Mouse (Mus musculus) erythroblast, embryonic 14.5 days (primary cell): Measurements from ENCODE around the gene Serpinf1. TPM values are rescaled to one million over a fixed set of nuclear protein-coding genes. Genes with fewer than 3 reads are reported as not detected.

Source experiments
- H3K27me3 ChIP-seq: 2 replicates; pipeline ENCODE4 v1.6.1; 2012; ENCODE audit warnings: inconsistent platforms; ENCODE audit not compliant: control insufficient read depth
- H3K36me3 ChIP-seq: 2 replicates; pipeline ENCODE4 v1.6.1; 2012; ENCODE audit warnings: mild to moderate bottlenecking, inconsistent platforms; ENCODE audit not compliant: control insufficient read depth
- H3K4me1 ChIP-seq: 2 replicates; pipeline ENCODE4 v1.6.1; 2012; ENCODE audit warnings: inconsistent platforms; ENCODE audit not compliant: control insufficient read depth
- H3K4me3 ChIP-seq: replicated peaks from 2 replicates; pipeline ENCODE3; 2012; ENCODE audit warnings: moderate library complexity, mild to moderate bottlenecking, inconsistent platforms
- H3K9me3 ChIP-seq: 2 replicates; pipeline ENCODE4 v1.6.1; 2012; ENCODE audit warnings: low read length, inconsistent platforms, mixed read lengths; ENCODE audit not compliant: control insufficient read depth
- GATA1 ChIP-seq: IDR thresholded peaks from 2 replicates; pipeline ENCODE4 v1.6.1; 2012; ENCODE audit warnings: low read length, inconsistent platforms, mixed read lengths
- TAL1 ChIP-seq: IDR thresholded peaks from 3 replicates; pipeline ENCODE4 v1.6.1; 2012; ENCODE audit warnings: low read length, inconsistent platforms, mixed read lengths
- polyA plus RNA-seq: library from polyadenylated mRNA; stranded (reverse); fragments of >175 nt; gene quantifications from 2 replicates; pipeline ENCODE4 v1.2.3, GENCODE M21; 2012

The Serpinf1 gene
- polyA plus RNA-seq, 1 experiment: 0.18 TPM

DNA sequence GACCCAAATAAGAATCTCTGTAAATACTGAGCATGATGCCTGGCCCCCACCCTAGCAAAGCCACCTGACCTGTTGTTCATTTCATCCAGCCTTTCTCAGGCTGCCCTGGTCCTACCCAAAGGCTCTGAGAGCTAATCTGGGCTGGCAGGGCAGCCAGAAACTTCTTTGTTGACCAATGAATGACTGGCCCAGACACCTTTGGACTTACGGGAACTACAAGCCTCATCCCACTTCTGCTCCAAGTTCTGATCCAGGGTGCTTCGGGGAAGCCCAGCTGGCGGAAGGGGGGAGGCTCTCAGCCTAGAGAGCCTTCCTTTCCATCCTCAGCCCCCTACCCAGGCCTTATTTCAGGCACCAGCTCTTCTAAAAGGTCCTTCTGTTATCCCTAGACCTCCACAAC is 16.3 kb upstream of the Serpinf1 start:
- peaks cover 12% of the 10 kb centered on the region for H3K9me3 ChIP-seq
- TF ChIP-seq TAL1: no peak
- no peak for TF ChIP-seq GATA1
- H3K4me1 ChIP-seq: peaks cover 12% of the 10 kb centered on the region
- peak overlapping the region; percentile 51 for H3K4me3 ChIP-seq
- H3K27me3 ChIP-seq: no peaks in the 10 kb centered on the region; the same call in 1 of the 2 replicates
- peaks cover 84% of the 10 kb centered on the region for H3K36me3 ChIP-seq

- no peaks in the 10 kb centered on the region; the same call in 1 of the 2 replicates for H3K27me3 ChIP-seq
- TF ChIP-seq GATA1: no peak
- TF ChIP-seq TAL1: no peak
- peak overlapping the region; percentile 51 for H3K4me3 ChIP-seq
- H3K4me1 ChIP-seq: peaks cover 7% of the 10 kb centered on the region
- H3K36me3 ChIP-seq: peaks cover 78% of the 10 kb centered on the region
- peaks cover 12% of the 10 kb centered on the region for H3K9me3 ChIP-seq
Measured at GRCm38 (mm10) chr11:75438194-75438593, 15.7 kb upstream of the Serpinf1 start.

DNA sequence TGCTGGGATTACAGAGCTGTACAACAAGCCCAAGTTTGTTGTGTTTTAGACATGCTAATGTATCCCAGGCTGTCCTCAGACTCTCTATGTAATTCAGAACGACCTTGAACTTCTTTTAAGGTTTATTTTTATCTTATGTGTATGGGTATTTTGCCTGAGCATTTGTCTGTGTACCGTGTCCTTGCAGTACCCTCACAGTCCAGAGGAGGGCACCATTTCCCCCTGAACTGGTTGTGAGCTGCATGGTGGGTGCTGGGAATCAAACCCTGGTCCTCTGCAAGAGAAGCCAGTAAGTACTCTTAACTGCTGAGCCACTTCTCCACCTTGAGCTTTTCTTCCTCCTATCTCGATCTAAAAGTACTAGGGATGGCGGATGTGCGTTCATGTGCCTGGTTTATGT is 11.6 kb upstream of the Serpinf1 start:
- H3K9me3 ChIP-seq: peaks cover 19% of the 10 kb centered on the region
- TF ChIP-seq GATA1 (no peak), TAL1 (no peak)
- no peaks in the 10 kb centered on the region; the same call in 1 of the 2 replicates for H3K27me3 ChIP-seq
- peaks cover 56% of the 10 kb centered on the region for H3K36me3 ChIP-seq
- H3K4me3 ChIP-seq: no peak overlapping the region
- H3K4me1 ChIP-seq: no peaks in the 10 kb centered on the region; the same call in 1 of the 2 replicates

GRCm38 (mm10) chr11:75431307-75431706 is 8.8 kb upstream of the Serpinf1 start:
- Histone ChIP-seq H3K9me3 (peaks cover 19% of the 10 kb centered on the region), H3K36me3 (peaks cover 38% of the 10 kb centered on the region)
- TF ChIP-seq GATA1: no peak
- no peak for TF ChIP-seq TAL1

GRCm38 (mm10) chr11:75429019-75429705 is 6.7 kb upstream of the Serpinf1 start:
- Histone ChIP-seq H3K36me3 (peaks cover 18% of the 10 kb centered on the region), H3K4me3 (no peak overlapping the region), H3K9me3 (peaks cover 9% of the 10 kb centered on the region), H3K27me3 (no peaks in the 10 kb centered on the region; the same call in 1 of the 2 replicates), H3K4me1 (peaks cover 4% of the 10 kb centered on the region)
- TF ChIP-seq GATA1 (no peak), TAL1 (no peak)

More at GRCm38 (mm10) chr11:75431307-75431706, 8.8 kb upstream of the Serpinf1 start:
- Histone ChIP-seq H3K27me3 (no peaks in the 10 kb centered on the region; the same call in 1 of the 2 replicates), H3K4me1 (peaks cover 4% of the 10 kb centered on the region), H3K4me3 (no peak overlapping the region)

DNA sequence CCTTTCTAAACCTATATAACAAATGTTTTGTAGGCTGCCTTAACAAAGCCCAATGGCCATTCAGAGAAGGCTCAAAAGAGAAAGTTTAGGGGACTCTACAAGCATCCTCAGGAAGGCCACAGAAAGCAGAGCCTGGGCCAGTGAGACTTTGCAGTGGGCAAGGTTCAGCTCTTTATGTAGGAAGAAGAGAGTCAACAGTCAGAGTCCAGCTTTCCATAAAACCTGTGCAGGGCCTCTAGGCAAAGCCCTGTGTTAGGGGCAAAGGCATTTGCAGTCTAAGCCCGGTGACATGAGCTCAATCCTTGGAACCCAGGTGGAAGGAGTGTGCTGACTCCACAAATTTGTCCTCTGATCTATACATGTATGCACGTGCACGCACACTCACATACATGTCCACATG is 2.0 kb upstream of the Serpinf1 start:
- H3K9me3 ChIP-seq: no peaks in the 10 kb centered on the region
- H3K4me1 ChIP-seq: peaks cover 4% of the 10 kb centered on the region
- H3K4me3 ChIP-seq: no peak overlapping the region
- H3K27me3 ChIP-seq: peaks cover 5% of the 10 kb centered on the region; the same call in 1 of the 2 replicates
- no peak for TF ChIP-seq TAL1
- H3K36me3 ChIP-seq: no peaks in the 10 kb centered on the region

DNA sequence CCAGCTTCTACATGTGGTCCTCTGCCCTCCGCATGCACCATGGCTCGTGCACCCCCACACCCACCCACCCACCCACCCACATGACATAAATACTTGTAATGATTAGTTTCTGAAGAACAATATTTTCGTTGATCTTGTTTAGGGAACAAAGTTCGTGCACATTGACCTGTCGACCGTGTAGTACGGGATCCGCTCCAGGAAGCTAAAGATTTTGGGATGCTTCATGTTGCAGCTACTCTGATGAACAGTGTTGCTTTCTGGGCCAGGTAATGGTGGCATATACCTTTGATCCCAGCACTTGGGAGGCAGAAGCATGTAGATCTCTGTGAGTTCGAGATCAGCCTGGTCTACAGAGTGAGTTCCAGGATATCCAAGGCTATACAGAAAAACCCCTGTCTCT is 1.5 kb upstream of the Serpinf1 start:
- H3K27me3 ChIP-seq: peaks cover 5% of the 10 kb centered on the region; the same call in 1 of the 2 replicates

DNA sequence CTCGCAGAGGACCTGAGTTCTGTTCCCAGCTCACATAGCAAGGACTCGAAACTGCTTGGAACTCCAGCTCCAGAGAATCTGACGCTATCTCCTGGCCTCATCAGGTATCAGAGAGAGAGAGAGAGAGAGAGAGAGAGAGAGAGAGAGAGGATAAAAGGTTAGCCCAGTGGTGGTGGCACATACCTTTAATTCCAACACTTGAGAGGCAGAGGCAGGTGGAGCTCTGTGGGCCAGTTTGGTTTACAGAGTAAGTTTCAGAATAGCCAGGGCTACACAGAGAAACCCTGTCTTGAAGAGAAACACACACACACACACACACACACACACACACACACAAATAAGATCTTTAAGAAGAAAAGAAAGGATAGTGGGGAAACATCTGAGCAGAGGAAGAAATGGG is 590 bp upstream of the Serpinf1 start:
- Histone ChIP-seq H3K4me1 (no peaks in the 10 kb centered on the region), H3K27me3 (peaks cover 5% of the 10 kb centered on the region; the same call in 1 of the 2 replicates)

More for the DNA sequence above, 1.5 kb upstream of the Serpinf1 start:
- Histone ChIP-seq H3K4me3 (no peak overlapping the region), H3K36me3 (no peaks in the 10 kb centered on the region), H3K4me1 (peaks cover 4% of the 10 kb centered on the region), H3K9me3 (no peaks in the 10 kb centered on the region)
- TF ChIP-seq TAL1 (no peak), GATA1 (no peak)

GRCm38 (mm10) chr11:75421375-75422012 is 1.0 kb downstream of the Serpinf1 start:
- H3K36me3 ChIP-seq: no peaks in the 10 kb centered on the region; the same call in 1 of the 2 replicates
- H3K4me1 ChIP-seq: no peaks in the 10 kb centered on the region
- peaks cover 5% of the 10 kb centered on the region; the same call in 1 of the 2 replicates for H3K27me3 ChIP-seq
- H3K4me3 ChIP-seq: peak overlapping the region; percentile 52
- TF ChIP-seq TAL1 (no peak), GATA1 (no peak)
- H3K9me3 ChIP-seq: no peaks in the 10 kb centered on the region

More for the DNA sequence above, 590 bp upstream of the Serpinf1 start:
- H3K9me3 ChIP-seq: no peaks in the 10 kb centered on the region
- no peaks in the 10 kb centered on the region for H3K36me3 ChIP-seq
- TF ChIP-seq TAL1 (no peak), GATA1 (no peak)
- no peak overlapping the region for H3K4me3 ChIP-seq
